Mouse (Mus musculus) midbrain, embryonic 10.5 days (tissue): Measurements from ENCODE around the gene Ankrd7. TPM values are rescaled to one million over a fixed set of nuclear protein-coding genes. Genes with fewer than 3 reads are reported as not detected.
A peak's percentile ranks its signal among the peaks of the same experiment; 100 is the strongest.
"Not testable (repeated sequence)": the region's sequence is repeated elsewhere in the genome, so short reads cannot be mapped to it uniquely, and the experiment has no call there.

Source experiments
- DNase-seq: peaks from one replicate; pipeline ENCODE4 v3.0.0-alpha.2; 2017; ENCODE audit warnings: low spot score
- H3K27ac ChIP-seq: fragments of 300-500 bp; sonication (generic); replicated peaks from 2 replicates; pipeline ENCODE4 v1.5.1; 2016; ENCODE audit warnings: mild to moderate bottlenecking
- H3K27me3 ChIP-seq: fragments of 300-500 bp; sonication (generic); 2 replicates; pipeline ENCODE4 v1.6.1; 2016; ENCODE audit warnings: low read depth, mild to moderate bottlenecking; ENCODE audit not compliant: poor library complexity, severe bottlenecking
- H3K36me3 ChIP-seq: fragments of 300-500 bp; sonication (generic); 2 replicates; pipeline ENCODE4 v1.6.1; 2016; ENCODE audit warnings: mild to moderate bottlenecking, moderate library complexity
- H3K4me1 ChIP-seq: fragments of 300-500 bp; sonication (generic); 2 replicates; pipeline ENCODE4 v1.6.1; 2016
- H3K4me3 ChIP-seq: fragments of 300-500 bp; sonication (generic); 2 replicates; pipeline ENCODE4 v1.5.1; 2016; ENCODE audit warnings: mild to moderate bottlenecking, moderate library complexity
- H3K9me3 ChIP-seq: fragments of 300-500 bp; sonication (generic); replicated peaks from 2 replicates; pipeline ENCODE4 v1.6.1; 2016; ENCODE audit warnings: mild to moderate bottlenecking
- WGBS: fragments of 180-500 bp; shearing (Covaris S2); methylation state at CpG from one replicate; pipeline ENCODE4 v1.1.7; 2016; 5-methylcytosine and 5-hydroxymethylcytosine counted together
- polyA plus RNA-seq: library from polyadenylated mRNA; unstranded; fragments of >200 nt; fragmentation: Nextera tagmentation; extraction: Ambion mirVana; gene quantifications from 2 replicates; pipeline ENCODE4 v1.2.1, GENCODE M21; 2016

Gene Ankrd7
- 0.38 and 0.45 TPM in 2 replicates for polyA plus RNA-seq

DNA sequence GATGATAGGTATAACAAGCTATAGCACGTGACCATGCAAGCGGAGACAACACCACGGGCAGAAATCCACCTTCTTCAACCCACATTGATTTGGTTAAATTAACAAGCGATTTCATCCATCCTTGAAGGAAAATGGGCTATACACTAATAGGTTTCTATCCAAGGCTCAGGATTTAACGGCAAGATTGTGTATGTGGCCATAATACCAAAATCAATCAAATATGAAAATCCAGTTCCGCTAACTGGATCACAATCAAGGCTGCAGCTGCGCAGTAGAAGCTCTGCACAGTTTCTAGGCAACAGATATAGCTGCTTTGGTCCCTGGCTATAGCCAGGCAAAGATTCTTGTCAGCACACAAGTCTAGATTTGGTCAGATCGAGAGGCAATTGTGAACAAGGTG is at the start of gene Ankrd7:
Gene Ankrd7, plus strand, starts transcription at position 301 of the 400 bp plus-strand sequence.
- 95% methylated on average over 8 of the region's 8 CpGs for WGBS

DNA sequence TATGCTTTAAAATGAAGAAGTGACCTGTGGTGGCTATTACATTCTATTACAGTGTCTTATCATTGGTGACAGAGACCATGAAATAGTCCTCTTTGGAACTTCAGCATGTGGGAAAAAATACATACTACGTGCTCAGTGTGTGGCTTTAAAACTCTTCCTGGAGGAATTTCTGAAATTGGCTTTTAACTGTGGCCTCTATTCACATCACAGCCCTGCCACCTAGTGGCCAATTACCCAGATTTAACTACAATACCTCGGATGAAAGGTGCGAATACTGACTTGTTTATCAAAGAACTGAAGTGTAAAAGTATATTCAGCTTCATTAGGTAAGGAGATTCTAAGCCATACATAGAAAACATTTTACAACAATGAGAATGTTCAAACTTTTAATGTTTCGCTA is 46.8 kb upstream of the Ankrd7 start:
- WGBS, result 18% methylated on average over 4 of the region's 4 CpGs
- Histone ChIP-seq H3K9me3 (no peaks in the 10 kb centered on the region), H3K27me3 (no peaks in the 10 kb centered on the region), H3K4me3 (no peak overlapping the region), H3K27ac (no peak overlapping the region), H3K36me3 (no peaks in the 10 kb centered on the region), H3K4me1 (no peaks in the 10 kb centered on the region)
- peak; percentile 20 for DNase-seq

More for the DNA sequence above, at the start of gene Ankrd7:
- Histone ChIP-seq H3K36me3 (no peaks in the 10 kb centered on the region), H3K27me3 (no peaks in the 10 kb centered on the region), H3K9me3 (peaks cover 5% of the 10 kb centered on the region; the same call in 1 of the 2 replicates), H3K4me1 (no peaks in the 10 kb centered on the region), H3K4me3 (no peak within 1 kb of the TSS), H3K27ac (no peak within 1 kb of the TSS)
- no peak for DNase-seq

DNA sequence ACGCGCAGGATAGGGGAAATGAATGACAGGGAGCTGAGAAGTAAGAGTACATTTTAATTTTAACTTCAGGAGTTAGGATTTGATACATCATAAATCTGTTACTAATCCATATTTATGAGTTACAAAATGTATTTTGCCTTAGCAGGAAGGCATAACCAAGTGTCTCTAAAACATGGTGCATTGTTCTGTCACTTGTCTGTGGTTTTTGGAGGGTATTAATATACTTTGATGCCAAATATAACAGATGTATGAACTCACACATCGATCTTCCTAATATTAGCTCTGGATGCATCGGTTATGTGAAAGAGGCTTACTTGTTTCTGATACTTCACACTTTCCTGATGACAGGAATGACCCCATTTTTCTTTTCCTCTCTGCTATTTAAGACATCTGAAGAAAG is 45.9 kb upstream of the Ankrd7 start:
- no peak overlapping the region for H3K4me3 ChIP-seq
- H3K27ac ChIP-seq, result no peak overlapping the region
- no peak for DNase-seq
- H3K4me1 ChIP-seq, result no peaks in the 10 kb centered on the region
- no peaks in the 10 kb centered on the region for H3K27me3 ChIP-seq
- 68% methylated on average over 4 of the region's 4 CpGs for WGBS
- H3K9me3 ChIP-seq, result no peaks in the 10 kb centered on the region
- no peaks in the 10 kb centered on the region for H3K36me3 ChIP-seq

DNA sequence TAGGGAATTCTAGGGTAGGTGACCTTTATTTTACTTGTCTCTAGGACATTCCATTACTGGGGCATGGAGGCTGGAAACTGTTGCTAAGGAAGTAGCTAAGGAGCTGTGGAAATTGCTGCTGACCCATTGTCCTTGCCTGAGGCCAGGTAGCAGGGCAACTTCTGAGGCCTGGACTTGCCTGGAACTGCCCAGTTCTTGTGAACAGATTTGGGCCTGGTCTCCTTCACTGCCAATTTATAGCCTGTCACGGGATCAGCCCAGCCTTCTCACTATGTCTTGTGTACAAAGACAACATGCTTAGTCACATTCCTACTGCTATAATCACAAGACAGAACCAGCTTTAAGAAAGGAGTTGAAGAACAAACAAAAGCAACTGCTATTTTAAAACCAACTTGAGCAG is 43.3 kb upstream of the Ankrd7 start:
- no peak overlapping the region for H3K4me3 ChIP-seq
- no peaks in the 10 kb centered on the region for H3K27me3 ChIP-seq
- H3K27ac ChIP-seq, result no peak overlapping the region
- WGBS, result 75% methylated on average over 1 of the region's 1 CpGs
- H3K4me1 ChIP-seq, result no peaks in the 10 kb centered on the region
- no peak for DNase-seq
- no peaks in the 10 kb centered on the region for H3K36me3 ChIP-seq
- H3K9me3 ChIP-seq, result no peaks in the 10 kb centered on the region

DNA sequence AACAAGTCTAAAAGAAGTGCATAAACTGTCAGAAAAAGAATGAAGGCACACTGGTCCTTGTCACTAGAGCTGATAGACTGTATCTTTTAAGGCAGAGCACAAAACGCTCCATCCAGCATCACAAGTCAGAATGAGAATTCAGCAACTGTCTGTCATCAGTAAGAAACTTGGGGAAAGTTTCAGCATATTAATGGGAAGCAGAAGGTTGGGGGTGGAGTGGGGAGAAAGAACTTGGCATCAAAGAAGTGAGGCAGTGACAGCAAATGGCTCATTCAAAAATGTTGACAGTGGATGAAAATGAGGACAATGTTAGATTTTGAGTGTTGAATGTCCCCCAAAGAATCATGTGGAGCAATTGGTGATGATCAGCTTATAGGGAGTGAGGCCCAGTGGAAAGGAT is 33.2 kb upstream of the Ankrd7 start:
- no peaks in the 10 kb centered on the region for H3K27me3 ChIP-seq
- whole genome bisulfite sequencing, result 84% methylated on average over 1 of the region's 1 CpGs
- H3K4me1 ChIP-seq, result no peaks in the 10 kb centered on the region

DNA sequence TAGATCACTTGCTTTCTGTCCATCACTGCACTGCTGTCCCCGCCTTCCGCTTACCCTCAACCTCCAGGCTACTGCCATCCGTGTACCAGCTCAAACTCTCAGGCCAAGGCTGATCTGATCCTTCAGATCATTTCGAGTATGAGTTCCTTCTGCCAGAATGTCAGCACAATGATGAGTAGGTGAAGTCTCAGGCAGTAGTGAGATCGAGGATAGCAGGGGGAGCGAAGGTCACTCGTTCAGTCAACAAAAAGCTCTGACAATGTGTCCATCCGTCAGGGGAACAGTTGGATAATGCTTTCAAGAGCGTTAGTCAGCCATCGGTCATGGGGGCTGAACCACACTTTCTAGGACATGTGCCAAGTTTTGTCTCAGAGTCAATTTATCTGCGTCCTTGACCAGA is 21.6 kb upstream of the Ankrd7 start:
- H3K36me3 ChIP-seq, DNase-seq, H3K4me3 ChIP-seq, H3K9me3 ChIP-seq, H3K27ac ChIP-seq, H3K27me3 ChIP-seq, H3K4me1 ChIP-seq: not testable (repeated sequence)
- WGBS, result 79% methylated on average over 4 of the region's 11 CpGs

More for the DNA sequence above, 33.2 kb upstream of the Ankrd7 start:
- Histone ChIP-seq H3K4me3 (no peak overlapping the region), H3K36me3 (no peaks in the 10 kb centered on the region), H3K9me3 (no peaks in the 10 kb centered on the region), H3K27ac (no peak overlapping the region)
- no peak for DNase-seq

DNA sequence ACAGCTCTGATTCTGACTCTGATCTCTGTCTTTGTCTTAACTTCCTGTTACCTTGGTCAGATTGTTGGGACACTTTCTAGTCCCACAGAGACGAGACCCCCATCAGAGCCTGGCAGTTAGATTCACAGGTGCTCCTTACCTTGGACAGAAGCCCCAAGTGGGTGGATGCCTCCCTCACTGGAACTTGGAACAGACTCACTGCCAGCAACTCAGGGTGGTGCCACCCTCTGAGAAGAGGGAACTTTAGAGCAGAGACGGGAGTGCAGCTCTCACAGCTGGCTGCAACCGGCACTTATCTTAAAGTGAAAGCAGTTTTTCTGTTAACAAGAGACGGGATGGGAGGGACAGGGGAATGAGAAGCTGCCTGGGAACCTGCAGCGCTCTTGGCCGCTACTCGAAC is 20.5 kb upstream of the Ankrd7 start:
- not testable (repeated sequence) for H3K27me3 ChIP-seq, DNase-seq, H3K36me3 ChIP-seq, H3K9me3 ChIP-seq, H3K27ac ChIP-seq, H3K4me3 ChIP-seq
- H3K4me1 ChIP-seq, result peaks cover 13% of the 10 kb centered on the region
- 42% methylated on average over 5 of the region's 7 CpGs for WGBS

DNA sequence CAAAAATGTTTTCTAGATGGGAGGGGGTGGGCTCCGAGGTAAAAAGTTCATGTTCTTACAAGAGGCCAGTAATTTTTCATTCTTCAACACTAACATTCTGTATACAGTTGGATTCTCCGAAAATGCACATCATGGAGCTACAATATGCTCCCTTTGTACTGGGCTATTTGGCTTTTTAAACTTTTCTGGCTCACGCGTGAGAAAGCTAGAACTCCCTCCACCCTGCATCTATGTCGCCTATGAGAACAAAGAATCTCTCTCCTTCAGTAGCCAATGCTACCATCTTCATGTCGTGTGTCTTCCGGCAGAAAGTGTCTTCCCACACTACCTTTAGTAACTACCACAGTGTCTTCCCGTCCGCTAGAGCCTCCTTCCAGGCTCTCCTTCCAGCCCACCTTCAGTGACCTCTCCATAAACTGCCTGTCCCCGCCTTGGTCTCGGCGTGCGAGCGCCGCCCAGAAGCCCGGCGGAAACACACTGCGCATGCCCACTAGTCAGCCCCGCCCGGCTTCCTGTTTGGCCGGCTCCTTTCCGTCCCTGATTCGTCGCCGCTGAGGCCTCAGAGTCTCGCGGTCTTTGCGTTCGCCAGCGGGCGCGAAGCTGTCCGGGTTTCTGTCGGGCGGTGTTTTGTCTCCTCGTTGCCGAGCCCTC is 17.9 kb upstream of the Ankrd7 start, which contains the start of gene Lsm8:
Gene Lsm8, plus strand, starts transcription at position 529 of the 651 bp plus-strand sequence.
- Histone ChIP-seq H3K27ac (peak within 1 kb of the TSS; percentile 99), H3K27me3 (no peaks in the 10 kb centered on the region), H3K9me3 (no peaks in the 10 kb centered on the region), H3K4me3 (peak within 1 kb of the TSS; percentile 83), H3K36me3 (peaks cover 26% of the 10 kb centered on the region), H3K4me1 (peaks cover 14% of the 10 kb centered on the region)
- DNase-seq, result peak; percentile 98
- WGBS, result 1% methylated on average over 37 of the region's 37 CpGs

DNA sequence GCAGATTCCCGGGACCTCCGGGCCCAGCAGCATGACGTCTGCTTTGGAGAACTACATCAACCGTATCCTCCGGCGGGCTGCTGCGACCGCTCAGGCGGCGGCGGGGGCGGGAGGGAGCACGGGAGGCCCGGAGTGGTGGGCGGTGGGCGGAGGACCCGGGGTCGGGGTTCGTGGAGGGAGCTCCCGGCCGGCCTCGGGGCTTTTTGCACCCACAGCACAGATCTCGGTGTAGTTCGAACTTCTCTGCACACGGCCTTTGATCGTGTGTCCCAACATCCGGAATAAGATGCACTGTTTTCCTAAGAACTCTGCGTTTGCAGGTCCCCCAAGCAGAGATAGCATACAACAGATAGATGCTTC is 17.4 kb upstream of the Ankrd7 start:
- WGBS, result 0% methylated on average over 28 of the region's 28 CpGs
- no peak for DNase-seq
- Histone ChIP-seq H3K36me3 (peaks cover 31% of the 10 kb centered on the region), H3K27ac (peak overlapping the region; percentile 99), H3K4me3 (peak overlapping the region; percentile 83), H3K9me3 (no peaks in the 10 kb centered on the region), H3K27me3 (no peaks in the 10 kb centered on the region), H3K4me1 (peaks cover 14% of the 10 kb centered on the region)

DNA sequence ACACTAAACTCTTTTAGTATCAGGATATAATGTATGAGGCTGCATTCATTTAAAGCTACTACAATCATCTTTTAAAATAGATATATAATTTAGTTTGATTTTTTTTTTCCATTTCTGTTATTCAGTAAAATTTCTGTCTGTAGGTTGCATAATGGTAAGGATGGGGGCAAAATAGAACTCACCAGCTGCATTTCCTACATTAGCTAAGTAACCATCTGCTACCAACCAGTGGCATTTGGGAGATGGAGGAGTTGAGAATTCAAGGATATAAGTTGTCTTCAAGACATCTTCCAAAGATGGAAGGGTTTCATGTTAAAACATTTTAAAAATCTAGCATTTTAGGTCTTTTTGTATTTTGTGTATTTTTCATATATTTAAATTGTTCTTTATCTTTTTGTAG is 10.8 kb upstream of the Ankrd7 start:
- no peaks in the 10 kb centered on the region for H3K27me3 ChIP-seq
- H3K9me3 ChIP-seq, result no peaks in the 10 kb centered on the region
- peaks cover 90% of the 10 kb centered on the region for H3K36me3 ChIP-seq
- no peak for DNase-seq
- H3K27ac ChIP-seq, result no peak overlapping the region
- peaks cover 3% of the 10 kb centered on the region; the same call in 1 of the 2 replicates for H3K4me1 ChIP-seq
- no peak overlapping the region for H3K4me3 ChIP-seq

DNA sequence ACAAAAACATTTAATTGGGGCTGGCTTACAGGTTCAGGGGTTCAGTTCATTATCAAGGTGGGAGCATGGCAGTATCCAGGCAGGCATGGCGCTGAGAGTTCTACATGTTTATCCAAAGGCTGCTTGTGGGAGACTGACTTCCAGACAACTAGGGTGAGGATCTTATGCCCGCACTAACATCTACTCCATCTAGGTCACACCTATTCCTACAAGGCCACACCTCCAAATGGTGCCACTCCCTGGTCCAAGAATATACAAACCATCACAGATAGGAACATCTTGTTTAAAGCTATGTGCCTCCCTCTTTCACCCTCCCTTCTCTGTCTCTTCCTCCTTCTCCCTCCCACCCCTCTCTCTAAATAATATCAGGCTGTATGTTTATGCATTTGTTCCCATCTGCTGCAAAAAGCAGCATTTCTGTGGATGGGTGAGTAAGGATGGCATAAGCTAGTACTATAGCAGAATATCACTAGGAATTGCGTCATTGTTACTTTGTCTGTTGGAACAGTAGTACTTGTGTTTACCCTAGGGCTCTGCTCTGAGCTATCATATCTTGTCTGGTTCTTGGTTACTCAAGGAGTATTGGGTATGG is 9.5 kb upstream of the Ankrd7 start:
- H3K36me3 ChIP-seq, result peaks cover 83% of the 10 kb centered on the region
- no peaks in the 10 kb centered on the region for H3K4me1 ChIP-seq
- peaks cover 10% of the 10 kb centered on the region; the same call in 1 of the 2 replicates for H3K9me3 ChIP-seq
- DNase-seq, result no peak
- H3K27ac ChIP-seq, result no peak overlapping the region
- H3K4me3 ChIP-seq, result no peak overlapping the region
- H3K27me3 ChIP-seq, result no peaks in the 10 kb centered on the region
- WGBS, result 97% methylated on average over 3 of the region's 3 CpGs

DNA sequence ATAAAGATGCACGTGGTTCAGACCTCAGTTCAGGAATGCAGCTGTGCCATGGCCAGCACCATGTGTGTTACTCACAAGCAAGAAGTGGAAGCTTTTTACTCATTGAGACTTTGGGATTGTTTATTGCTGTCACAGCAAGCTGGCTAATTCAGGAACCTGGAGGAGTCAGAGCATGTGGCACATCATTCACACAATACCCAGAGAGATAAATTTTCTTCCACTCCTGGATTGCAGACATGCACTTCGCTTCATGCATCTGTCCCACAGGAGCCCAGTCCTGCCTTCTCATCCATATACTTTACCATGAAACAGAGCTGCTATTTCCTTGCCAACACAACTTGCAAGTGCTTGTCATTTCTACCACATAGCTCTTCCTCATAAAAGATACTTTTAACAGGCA is 22.9 kb downstream of the Ankrd7 start:
- no peak overlapping the region for H3K4me3 ChIP-seq
- H3K27me3 ChIP-seq, result no peaks in the 10 kb centered on the region
- H3K9me3 ChIP-seq, result no peaks in the 10 kb centered on the region
- no peak for DNase-seq
- no peaks in the 10 kb centered on the region for H3K4me1 ChIP-seq
- 86% methylated on average over 2 of the region's 2 CpGs for WGBS
- H3K36me3 ChIP-seq, result no peaks in the 10 kb centered on the region
- no peak overlapping the region for H3K27ac ChIP-seq

DNA sequence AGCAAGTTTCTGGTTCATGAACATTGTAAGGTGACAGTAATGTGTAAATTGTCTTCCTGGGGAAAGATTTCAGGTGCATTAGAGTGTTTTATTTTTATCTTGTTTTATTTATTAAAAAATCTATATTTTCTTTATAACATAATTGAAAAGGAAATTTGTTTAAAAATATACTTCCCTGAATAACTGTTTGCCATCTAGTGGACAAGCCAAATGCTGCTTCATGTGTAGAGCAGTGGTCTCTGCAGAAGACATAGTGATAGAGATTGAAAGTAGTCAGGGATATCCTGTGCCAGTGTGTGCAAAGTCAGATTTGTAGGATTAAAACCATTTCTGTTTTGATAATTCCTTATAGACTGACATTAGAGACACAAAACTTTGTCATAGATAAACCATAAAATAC is 28.0 kb downstream of the Ankrd7 start:
- no peaks in the 10 kb centered on the region for H3K27me3 ChIP-seq
- no peaks in the 10 kb centered on the region for H3K4me1 ChIP-seq
- H3K27ac ChIP-seq, result no peak overlapping the region
- H3K36me3 ChIP-seq, result no peaks in the 10 kb centered on the region
- no peak overlapping the region for H3K4me3 ChIP-seq
- no peaks in the 10 kb centered on the region for H3K9me3 ChIP-seq
- DNase-seq, result no peak
